Mouse (Mus musculus) ZHBTc4 (cell line): Measurements from ENCODE around the gene Ank.
A peak's percentile ranks its signal among the peaks of the same experiment; 100 is the strongest.

ENCODE experiments used
- DNase-seq: peaks from one replicate; pipeline ENCODE4 v3.0.0-alpha.2; 2011; ENCODE audit warnings: low read depth, low spot score

Ank gene

DNA sequence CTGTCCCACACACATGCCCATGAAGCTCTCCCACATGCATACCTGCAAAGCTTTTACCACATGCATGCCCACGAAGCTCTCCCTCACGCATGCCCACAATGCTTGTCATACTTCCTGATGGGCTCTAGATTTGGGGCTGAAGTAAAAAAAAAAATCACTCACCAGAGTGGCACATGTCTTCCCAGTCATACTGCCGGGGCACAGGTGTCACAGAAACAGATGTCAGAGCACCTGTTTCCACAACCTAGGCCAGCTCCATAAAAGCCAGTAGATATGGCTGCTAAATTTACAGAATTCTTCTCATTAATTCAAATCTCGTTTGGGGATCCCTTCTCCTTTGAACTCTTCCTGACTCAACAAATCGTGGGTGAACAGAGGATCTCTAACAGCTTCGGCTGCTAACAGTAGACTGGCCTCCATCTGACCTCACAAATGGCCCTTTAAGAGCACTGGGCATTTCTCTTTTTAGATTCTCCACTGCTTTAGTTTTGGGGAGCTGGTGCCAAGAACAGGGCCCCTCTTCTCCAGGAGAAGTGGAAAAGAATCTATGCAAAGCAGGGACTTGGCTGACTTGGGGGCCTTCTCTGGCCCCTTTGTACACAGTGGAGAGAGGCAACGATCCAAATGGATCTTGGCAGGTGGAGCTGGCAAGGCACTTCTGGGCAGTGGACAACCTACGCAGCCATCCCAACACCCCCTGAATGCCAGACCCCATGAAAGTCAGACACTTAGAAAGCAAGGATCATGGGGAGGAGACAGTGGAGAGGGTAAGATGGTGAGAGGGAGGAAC is 108.7 kb downstream of the Ank start:
- DNase-seq = no peak

DNA sequence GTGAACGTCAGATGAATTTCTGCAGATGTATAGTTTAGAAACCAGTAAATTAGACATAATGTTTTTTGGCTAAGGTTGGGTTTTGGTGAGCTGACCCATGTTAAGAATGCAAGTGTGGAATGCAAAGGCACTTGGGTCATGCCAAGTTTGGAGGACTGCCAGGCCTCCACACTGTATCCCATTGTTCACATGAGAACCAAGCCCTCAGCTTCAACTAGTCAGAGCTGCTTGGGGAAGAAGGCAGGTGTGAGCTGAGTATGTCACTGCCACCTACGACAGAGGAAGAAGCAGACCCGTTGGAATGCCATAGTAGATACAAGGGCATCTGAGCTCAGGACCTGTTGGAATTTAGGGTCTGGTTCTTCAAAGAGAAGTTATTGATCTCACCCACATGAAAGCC is 109.5 kb downstream of the Ank start:
- no peak for DNase-seq

GRCm38 (mm10) chr15:27576886-27577285 is 110.4 kb downstream of the Ank start:
- no peak for DNase-seq

- DNase-seq = peak; percentile 30
Measured at GRCm38 (mm10) chr15:27577915-27578780, 111.7 kb downstream of the Ank start.

DNA sequence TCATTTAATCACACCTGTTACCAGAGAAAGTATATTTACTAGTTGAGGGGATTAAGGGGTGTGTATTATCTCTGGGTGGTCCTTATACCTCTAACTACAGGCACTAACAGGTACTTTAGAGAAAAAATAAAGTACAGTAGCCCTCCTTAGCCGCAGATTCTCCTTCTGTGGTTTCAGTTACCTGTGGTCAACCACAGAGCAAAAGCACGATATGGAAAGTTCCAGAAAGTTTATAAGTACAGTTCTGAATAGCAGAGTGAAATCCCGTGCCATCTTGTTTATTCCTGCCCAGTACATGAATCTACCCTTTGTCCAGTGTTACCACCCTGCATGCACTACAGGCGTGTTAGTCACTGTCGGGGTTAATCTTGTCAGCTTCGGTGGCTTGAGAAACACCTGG is 112.4 kb downstream of the Ank start:
- DNase-seq = no peak

GRCm38 (mm10) chr15:27579853-27580252 is 113.4 kb downstream of the Ank start:
- DNase-seq = peak; percentile 46

- DNase-seq = no peak
Measured at GRCm38 (mm10) chr15:27580771-27581170, 114.3 kb downstream of the Ank start.

DNA sequence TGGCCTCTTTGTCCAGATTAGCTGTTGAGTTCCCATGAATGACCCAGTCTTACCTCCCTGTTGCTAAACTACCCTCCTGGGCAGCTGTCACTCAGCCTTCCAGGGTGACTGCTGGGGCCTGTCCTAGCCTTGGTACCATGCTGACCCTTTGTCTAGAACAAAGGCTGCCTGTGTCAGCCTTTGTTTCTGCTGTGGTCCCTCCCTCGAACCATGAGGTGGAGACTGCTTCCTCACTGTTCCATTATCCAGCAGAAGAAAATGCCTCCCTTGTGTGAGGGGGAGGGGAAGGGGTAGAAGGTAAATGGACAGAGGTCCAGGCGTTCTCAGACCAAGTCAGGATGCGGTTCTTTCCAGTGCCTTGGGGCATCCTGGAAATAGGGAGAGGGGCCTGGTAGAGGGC is 115.2 kb downstream of the Ank start:
- peak; percentile 66 for DNase-seq

- peak; percentile 59 for DNase-seq
Measured at GRCm38 (mm10) chr15:27582428-27582827, 116.0 kb downstream of the Ank start.

DNA sequence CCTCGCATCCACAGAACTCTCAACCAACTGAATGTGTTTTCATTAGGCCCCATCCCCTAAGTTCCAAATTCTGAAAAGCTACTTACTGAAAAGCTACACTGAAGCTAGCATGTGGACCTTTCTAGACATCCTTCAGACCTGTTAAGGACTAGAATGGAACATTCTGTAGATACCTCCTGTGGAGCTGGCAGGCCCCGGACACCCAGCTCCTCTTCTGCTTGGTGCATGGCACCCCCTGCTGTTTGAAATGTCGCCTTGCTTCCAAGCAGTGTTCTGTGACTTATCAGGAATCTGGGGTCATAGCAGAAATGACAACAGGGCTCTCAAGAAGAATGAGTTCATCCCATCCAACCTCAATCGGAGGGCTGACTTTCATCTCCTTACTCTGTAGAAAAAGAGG is 116.6 kb downstream of the Ank start:
- peak; percentile 66 for DNase-seq

- DNase-seq = no peak
Measured at GRCm38 (mm10) chr15:27583620-27584019, 117.1 kb downstream of the Ank start.

GRCm38 (mm10) chr15:27585466-27586092 is 119.1 kb downstream of the Ank start:
- no peak for DNase-seq

DNA sequence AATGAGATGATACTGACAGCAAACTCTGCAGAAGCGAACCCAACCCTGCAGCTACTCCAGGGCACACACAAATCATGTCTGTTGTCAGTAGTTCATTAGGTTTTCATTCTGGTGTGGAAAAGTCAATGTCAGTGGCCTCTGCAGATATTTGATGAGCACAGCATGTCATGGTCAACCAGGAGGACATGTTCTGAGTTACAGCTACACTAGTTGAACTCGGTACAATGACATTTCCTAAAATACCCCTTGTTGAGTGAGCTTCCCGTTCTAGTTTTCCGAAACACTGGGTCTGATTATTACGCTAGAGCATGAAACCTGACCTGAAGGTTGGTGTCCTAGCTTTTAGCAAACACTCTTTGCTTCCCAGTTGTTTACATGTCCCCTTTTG is 119.6 kb downstream of the Ank start:
- no peak for DNase-seq

- DNase-seq = no peak
Measured at GRCm38 (mm10) chr15:27588087-27588826, 121.8 kb downstream of the Ank start.

GRCm38 (mm10) chr15:27590812-27591211 is 124.3 kb downstream of the Ank start:
- DNase-seq = no peak

DNA sequence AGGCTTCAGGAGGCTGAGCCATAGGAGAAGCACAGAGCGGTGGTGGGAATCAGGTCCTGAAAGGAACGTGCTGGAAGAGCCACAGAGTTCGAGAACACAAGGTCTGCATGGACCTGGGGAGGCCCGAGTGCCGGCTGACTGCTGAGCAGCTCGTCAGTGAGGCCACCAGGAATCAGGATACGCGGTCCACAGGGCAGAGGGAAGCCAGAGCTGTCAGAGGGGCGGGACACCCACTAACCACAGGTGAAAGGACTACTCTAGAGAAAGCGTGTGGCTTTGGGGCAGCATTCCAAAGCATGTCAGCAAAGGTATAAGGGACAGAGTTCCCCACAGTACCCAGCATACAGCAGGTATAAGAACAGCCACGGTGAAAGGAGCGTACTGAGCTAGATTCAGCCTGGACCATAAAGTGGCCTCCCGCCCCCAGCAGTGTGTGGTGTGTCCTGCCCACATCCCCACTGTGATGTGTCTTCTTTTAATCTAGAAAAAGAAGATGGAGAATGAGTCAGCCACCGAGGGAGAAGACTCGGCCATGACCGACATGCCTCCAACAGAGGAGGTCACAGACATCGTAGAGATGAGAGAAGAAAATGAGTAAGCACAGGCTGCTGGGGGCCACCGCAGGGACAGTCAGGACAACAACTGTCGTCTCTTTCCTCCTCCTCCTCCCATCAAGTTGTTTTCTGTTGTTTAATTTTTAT is 126.3 kb downstream of the Ank start:
- DNase-seq = no peak

- peak; percentile 67 for DNase-seq
Measured at GRCm38 (mm10) chr15:27593717-27594116, 127.2 kb downstream of the Ank start.

- no peak for DNase-seq
Measured at GRCm38 (mm10) chr15:27594973-27595372, 128.5 kb downstream of the Ank start.

DNA sequence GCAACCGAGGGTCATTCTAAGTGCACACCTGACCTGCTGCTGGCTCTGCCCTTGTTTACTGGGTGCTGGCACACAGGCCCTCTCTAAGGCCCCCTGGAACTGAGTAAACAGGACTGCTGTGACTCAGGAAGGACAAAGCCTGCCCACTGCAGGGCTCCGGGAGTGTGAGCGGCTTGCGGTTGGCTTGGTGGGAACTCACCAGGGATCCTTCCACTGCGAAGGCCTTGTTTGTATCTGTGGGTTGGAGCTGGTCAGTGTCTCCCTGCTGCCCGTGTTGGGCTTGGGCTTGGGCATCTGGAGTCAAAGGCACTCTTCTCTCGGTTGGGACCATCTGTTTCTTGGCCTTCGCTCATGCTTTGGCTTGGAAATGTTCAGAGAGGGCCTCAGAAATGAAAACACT is 129.1 kb downstream of the Ank start:
- no peak for DNase-seq

DNA sequence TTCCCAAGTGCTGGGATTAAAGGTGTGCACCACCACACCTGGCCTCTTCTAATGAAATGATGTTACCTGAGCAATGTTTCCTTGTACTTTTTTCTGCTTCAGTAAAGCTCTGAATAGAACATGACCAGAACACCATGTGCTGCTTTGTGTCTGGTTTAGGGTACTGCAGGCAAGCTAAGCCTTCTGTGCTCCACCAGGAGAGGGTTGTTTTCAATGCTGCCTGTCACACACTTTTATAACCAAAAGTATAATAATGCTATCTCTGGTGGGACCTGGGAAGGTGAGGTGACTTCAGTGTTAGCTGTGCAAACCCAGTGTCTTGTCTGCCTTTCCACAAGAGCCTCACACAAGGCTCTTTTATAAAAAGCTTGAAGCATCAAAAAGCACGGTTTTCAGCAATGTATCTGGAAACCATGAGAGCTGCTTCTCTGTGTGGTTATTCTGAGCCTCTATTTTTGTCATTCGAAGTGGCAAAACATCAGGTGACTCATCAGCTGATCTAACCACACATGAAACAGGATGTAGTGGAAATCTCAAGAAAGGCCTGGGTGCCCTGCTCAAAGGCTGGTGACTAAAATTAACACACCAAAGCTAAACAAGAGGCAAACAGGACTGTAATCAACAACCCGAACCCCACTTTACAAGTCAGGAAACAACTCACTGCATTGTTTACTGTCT is 130.1 kb downstream of the Ank start:
- DNase-seq = no peak
